Mouse (Mus musculus) forelimb bud, embryonic 11.5 days (tissue): ENCODE results near the gene Sigirr.

ENCODE experiments used
- DNase-seq: peaks from one replicate; pipeline ENCODE4 v3.0.0-alpha.2; 2012; ENCODE audit warnings: low read depth, low spot score

Gene Sigirr

DNA sequence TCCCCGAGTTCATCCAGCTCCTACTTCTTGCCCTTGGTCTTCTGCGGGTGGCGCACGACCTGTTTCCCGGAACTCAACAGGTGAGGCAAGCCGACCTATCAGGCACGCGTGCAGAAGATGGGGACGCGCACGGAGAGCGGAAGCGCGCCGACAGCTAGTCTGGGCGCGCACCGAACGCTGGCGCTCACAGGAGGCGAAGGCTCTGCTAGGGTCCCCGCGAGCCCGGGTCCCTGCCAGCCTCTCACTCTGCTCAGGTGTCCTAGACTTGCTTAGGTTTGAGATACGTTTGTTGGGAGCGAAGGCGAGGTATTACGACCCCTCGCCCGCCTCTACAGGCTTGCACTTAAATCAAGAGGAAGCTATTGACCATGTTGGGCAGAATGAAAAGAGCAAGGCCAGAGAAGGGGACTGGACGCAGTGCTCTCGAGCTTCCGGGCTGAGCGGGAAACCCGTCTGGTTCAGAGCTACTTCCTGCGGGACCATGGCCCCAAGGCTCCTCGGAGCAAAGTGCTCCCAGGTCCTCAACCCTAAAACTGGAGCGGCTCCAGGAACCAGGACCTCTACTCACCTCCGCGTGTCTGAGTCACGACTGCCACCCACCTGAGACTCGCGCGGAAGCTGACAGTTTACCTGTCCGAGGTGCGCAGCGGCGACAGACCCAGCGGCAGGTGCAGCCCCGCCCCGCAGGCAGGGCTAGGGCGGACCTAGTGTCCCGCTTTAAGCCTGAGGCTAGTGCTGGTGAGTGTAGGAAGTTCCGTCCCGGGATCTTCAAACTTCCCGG is at the start of gene Sigirr:
TSS of gene Sigirr (minus strand) at position 662 of the 781 bp plus-strand sequence.
- DNase-seq, result no peak

DNA sequence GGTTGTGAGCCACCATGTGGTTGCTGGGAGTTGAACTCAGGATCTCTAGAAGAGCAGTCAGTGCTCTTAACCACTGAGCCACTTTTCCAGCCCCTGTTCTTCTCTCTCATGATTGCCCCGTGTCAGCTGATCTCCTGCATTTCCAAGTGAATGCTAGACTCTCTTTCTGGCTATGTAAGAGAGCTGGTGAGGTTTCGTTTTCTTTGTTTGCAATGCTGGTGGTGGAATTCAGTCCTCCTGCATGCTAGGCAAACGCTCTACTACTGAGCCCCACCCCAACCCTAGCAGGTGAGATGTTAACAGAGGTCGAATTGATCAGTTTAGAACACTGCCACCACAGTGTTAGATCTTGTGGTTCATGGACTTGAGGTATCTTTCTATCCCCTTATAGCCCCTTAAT is 48.3 kb upstream of the Sigirr start:
- no peak for DNase-seq

DNA sequence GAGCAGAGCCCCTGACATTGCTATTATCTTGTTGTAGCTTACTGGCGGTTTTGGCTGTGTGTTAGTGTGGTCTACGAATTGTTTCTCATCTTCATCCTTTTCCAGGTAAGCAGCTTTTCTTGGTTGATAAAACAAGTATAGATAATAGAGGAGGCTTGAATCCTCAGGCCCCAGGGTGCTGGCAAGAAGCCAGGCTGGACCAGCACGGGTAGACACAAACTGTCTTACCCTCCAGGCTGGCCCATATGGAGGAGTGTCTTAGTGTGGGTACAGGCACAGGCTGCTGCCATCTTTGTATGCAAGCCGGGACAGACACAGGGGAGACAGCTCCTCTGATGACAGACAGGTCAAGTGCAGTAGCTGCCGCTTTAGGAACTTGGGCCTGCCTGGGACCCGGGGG is 46.7 kb upstream of the Sigirr start:
- no peak for DNase-seq

DNA sequence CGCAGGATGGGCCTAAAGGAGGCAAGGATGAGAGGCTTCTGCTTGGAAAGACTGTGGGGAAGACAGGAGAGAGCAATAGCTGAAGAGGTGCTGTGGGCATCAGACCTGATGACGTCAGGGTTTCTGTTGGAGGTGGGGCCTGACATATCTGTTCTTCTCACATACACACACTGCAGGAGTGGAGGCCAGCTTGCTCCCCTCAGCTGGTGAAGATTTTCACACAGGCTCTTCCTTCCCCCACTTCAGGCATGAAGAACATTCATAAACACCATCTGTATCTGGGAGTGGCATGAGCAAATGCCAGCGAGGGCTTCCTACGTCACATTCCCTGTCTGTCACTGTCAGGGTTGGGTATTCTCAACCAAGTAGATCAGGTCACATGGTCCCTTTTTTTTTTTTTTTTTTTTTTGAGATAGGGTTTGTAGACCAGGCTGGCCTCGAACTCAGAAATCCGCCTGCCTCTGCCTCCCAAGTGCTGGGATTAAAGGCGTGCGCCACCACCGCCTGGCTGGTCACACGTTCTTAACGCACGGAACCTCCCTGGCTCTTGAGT is 45.7 kb upstream of the Sigirr start:
- no peak for DNase-seq

DNA sequence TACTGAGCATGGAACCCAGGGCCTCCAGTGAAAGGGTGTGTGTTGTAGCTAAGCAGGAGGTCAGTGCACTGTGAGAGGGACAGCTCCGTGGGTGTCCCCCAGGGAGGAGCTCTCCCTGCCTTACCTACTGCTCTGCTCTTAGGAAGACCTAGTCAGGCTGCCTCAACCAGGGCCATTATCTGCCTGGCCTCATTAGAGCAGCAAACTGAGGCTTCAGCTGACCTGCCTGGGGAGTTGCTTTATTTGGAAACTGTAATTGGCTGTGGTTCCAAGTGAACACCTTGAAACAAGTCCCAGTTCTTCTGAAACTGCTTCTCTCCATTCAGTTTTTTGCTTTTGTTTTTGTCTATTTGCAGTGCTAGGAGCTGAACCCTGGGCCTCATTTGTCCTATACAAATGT is 45.0 kb upstream of the Sigirr start:
- no peak for DNase-seq

DNA sequence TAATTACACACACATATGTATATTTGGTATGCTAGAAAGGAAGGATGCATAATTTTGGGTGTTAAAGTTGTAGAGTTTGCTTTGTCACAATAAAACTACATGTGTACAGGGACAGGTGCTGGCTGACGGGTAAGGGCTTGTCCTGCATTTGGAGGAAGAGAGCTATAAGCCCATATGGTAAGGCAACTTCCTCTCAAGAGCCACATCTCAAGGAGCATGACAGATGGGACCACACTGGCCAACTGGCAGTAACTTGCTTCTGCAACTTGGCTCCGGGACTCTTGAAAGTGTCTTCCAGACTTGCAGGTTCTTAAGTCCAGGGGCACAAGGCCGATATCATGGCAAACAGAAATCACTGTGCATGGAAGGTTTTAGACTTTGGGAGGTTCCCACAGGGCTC is 44.3 kb upstream of the Sigirr start:
- DNase-seq, result no peak

DNA sequence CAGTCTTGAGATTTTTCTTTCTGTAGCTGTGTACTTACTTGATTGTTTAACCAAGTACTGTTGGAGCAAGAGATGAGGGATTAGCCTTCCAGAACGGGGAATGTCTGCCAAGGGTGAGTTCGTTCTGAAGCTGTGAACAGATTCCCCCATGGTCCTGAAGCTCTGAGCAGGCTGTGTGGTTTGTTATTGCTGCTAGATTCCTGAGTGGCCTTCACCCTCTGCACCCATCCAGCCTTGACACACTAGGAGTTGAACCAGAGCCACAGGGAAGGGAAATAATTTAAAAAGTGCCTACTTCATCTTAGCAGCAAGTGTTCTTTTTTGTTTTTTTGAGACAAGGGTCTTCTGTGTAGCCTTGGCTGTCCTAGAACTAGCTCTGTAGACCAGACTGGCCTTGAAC is 43.5 kb upstream of the Sigirr start:
- no peak for DNase-seq

DNA sequence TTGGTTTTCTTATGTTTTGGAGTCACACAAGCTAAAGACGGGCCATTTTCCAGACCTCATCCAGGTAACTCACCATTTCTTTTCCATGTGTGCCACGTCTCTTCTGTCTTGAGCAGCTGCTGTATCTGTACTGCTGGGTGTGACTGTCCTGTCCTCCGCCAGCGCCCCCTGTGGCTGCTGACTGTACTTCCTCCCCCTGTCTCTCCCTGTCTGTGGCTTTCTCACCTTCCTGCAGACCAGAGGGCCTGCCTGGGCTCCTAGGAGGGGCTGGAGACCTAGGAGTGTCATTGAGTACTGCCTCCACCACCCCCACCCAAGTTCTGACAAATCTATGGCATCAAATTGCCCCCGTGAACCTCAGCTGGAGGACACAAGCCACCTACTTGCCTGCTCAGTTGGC is 42.7 kb upstream of the Sigirr start:
- no peak for DNase-seq

DNA sequence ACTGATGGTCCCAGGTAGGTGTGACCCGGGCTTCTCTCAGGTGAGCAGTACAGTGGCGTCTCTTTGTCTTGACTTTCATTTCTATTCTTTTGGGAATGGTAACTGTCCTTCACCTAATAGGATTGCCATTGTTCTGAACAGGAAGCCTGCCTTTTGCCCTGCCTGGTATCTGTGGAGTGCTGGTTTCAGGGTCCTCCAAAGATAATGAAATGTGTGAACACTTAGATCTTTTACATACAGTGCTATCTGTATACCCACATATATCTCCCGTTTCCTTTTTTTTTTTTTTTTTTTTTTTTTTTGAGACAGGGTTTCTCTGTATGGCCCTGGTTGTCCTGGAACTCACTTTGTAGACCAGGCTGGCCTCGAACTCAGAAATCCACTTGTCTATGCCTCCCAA is 41.0 kb upstream of the Sigirr start:
- no peak for DNase-seq

DNA sequence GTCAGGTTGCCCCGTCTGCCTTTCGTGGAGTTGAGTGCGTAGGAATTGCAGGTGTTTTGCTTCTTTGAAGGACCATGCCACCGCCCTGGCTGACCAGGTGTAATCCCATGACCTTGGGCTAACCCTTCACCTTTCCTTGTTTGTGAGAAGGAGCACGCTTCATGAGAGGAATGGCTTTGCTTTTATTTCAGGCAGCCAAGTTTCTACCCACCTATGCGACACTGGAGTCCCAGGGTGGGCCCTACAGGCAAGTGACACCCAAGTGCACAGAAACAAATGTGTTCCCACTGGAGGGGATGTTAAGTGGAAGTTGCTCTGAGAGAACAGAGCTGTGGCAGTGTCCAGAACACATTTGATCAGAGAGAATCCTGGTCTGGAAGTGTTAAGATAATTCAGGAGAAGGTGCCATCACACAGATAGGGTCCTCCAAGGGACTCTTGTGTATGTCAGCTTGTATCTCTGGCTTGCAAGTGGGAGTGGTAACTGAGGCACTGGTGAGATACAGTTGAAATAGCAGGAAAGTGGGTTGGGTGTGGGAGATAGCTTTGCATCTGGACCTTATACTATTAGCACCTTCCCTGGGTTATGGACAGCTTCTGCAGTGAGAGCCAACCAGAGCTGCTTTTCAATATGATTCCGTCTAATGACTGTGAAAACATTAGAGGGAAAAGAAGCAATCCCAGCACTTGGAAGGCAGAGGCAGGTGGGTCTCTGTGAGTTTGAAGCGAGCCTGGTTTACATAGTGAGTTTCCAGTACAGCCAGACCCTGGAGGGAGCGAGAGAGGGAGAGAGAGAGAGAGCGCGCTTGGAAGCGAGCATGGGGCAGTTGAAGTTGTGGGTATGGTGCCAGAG is 31.8 kb upstream of the Sigirr start:
- no peak for DNase-seq

DNA sequence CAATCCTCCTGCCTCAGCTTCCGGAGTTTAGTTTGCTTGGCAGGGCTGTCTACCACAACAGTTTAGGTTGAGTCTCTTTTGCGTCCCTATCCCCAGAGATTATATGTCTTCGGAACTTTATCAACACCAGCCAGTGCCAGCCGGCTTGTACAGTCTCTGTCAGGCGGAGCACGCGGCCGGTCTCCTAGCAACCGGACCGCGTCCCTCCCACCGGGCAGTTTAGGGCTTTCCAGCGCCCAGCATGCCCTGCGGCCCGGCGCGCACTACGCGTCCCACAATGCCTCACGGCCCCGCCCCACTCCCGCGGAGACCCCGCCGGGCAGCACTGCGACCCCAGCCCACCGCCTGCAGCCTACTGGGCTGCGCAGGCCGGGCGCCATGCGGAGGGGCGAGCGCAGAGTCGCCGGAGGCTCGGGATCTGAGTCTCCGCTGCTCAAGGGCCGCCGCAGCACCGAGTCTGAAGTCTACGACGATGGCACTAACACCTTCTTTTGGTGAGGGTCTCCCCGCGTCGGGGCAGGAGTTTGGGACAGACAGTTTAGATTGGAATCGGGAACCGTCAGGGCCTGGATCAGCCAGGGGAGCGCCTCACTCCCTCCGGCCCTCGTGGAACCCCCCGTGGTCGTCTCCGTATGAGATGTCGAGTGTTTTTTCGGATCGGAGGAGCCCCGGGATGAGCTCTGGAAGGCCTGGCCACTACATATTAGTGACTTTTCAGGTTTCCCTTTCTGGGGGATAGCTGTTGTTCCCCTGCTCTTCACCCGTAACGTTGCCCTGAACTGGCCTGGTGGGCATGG is 30.9 kb upstream of the Sigirr start:
- DNase-seq, result peak; percentile 92

DNA sequence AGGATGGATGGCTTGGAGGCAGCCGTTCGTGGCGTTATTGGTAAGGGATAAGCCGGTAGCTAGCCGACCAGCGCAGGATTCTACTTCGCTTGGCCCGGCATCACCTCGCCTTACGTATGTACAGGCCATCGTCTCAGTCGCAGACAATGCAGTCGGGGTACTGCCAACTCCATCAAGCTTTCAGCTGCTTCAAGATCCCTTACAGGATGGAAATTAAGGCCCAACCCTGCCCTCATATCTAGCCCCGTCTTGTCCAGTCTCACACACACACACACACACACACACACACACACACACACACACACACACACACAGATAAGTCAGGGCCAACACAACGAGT is 23.1 kb upstream of the Sigirr start:
- no peak for DNase-seq

DNA sequence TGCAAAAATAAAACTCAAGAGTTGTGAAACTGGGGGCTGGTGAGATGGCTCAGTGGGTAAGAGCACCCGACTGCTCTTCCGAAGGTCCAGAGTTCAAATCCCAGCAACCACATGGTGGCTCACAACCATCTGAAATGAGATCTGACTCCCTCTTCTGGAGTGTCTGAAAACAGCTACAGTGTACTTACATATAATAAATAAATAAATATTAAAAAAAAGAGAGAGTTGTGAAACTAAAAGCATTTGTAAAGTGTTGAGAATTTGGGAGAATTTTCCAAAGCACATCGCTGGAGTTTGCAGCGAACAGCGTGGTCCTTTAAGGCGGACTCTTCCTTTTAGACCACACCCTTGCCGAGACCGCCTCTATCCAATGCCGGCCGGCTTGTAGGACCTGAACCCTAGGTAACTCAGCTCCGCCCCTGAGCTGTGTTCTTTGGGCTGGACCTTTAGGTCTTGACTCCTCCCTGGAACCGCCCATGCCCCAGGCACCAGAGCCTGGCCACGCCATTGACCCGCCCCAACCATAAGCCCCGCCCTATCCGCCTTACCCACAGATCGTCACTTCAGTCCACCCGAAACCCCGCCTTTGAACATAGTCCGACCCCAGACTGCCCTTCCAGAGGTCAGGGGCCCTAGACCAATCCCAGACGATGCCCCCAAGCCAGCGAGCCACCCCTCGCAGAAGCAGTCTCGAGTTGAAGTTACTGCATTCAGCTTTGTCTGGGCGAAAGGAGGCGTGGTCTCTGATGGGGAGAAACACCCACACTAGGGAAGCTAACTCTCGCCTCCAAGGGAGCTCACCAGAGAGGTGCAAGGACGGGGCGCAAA is 22.5 kb upstream of the Sigirr start:
- peak; percentile 97 for DNase-seq

DNA sequence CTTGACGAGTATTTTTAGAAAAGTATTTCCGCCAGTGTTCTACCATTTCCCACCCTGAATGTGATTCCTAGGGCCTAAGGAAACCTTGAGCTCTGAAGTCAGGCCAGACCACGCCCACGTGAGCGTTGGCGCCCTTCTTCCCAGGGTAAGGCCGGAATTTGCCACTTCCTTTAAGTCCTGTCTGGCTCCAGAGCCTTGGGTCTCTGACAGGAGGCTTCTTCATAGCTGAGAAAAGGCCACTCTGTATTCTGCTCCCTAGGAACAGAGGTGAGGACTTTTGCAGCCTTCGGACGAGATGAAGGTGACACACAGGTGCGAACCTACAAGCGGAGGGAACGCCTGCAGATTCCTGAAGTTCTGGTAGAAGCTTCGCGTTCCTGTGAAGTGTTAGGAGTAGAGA is 21.9 kb upstream of the Sigirr start, which contains the start of gene Ptdss2:
TSS of gene Ptdss2 (plus strand) at position 138 of the 400 bp plus-strand sequence.
- no peak for DNase-seq

DNA sequence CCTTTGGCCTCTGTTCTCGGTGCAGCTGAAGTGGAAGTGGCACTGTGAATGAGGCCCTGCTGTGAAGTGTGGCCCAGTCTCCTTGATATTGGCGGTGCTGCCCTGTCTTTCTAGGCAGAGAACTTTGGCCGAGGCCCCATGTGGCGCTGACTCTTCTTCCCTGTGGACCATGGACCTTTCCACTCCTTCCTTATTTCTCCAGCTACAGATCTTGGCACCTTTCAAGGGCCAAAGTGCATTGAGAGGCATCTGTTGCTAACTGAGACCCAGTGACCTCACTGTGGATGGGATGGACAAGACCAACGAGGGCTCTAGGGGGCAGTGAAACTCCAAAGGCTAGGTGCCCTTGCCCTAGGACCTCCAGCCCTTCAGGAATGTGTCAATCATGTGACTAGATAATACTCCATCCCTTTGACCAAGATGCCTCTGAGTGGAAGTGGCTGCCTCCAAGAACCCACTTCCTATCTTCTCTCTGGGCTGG is 20.7 kb upstream of the Sigirr start:
- no peak for DNase-seq

DNA sequence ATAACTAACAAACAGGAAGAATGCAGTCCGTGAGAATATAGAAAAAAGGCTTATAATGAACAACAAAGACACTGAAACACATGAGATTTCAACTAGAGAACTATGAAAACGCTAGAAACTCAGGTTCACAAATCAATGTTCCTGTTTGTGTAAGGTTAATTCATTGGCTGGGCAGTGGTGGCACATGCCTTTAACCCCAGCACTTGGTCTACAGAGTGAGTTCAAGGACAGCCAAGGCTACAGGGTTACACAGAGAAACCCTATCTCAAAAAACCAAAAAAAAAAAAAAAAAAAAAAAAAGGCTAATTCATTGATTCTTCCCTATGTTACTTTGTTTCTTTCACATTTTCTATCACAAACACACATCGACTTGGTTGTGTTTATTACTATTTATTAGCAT is 20.2 kb upstream of the Sigirr start:
- DNase-seq, result no peak

DNA sequence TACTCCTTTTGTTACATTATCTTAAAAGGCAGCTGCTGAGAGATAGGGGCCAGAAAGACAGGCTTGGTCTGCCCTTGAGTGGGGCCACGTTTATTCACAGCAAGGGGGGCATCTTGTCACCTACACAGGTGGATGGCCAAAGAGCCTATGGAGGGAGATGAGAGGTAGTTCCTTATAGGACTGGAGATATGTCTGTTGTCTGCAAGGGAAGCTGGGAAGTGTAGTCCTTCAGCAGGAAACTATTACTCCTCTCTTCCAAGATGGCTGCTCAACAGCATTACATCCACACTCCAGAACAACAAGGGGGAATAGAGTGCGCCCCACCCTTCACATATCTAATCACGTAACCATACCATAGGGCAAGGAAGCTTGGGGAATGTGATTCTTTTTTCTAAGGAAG is 19.1 kb upstream of the Sigirr start:
- no peak for DNase-seq

DNA sequence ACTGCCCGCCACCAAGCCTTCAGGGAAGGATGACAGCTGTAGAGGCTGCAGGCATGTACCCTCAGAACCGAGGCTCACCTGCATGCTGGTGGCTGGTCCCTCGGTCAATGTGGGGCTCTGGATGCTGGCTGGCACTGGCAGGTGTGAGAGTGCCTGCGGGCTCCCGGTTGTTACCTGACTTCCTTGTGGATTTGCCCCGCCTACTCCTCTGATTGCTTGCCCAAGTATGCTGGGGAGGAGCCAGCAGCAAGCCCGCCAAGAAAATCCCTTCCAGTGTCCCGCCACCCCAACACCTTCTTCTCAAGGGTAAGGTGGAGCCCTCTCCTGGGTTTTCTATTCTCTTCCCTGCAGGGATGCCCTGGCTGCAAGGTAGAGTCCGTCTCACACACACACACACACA is 17.3 kb upstream of the Sigirr start, which contains the start of gene Ano9:
TSS of gene Ano9 (minus strand) at position 171 of the 400 bp plus-strand sequence.
- DNase-seq, result no peak

DNA sequence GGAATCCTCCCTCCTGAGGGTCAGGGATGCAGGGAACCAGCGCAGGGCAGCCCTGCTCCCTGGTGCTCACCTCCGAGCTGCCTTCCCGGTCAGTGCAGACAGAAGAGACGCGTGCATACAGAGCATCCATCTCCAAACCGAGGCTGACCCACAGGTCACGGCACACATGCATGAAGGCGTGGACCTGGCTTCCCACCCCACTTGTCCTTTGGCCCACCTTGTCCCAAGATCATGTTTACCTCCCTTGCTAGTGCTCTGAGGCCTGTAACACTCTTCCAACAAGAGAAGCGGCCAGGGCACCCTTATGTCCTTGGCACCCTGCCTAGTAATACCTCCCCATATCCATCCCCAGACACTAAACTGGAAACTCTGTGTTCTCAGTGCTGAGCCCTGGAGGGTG is 15.5 kb upstream of the Sigirr start:
- no peak for DNase-seq

DNA sequence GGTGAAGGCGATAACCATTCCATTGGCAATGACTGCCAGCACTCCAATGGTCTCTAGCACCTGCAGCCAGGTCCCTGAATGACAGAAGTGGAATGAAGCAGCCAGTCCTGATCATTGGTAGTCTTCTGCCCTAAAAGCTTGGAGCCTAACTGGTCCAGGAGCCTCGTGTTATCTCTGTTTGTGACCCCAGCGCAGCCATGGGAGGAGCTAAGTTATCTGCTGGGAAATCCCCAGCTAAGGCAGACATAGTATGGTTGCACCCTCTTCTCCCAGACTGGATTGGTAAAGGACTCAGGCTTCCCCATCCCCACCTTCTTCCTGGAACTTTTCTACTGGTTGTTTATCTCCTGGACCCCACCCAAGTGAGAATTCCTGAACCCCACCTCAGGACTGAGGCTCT is 2.8 kb upstream of the Sigirr start:
- no peak for DNase-seq

DNA sequence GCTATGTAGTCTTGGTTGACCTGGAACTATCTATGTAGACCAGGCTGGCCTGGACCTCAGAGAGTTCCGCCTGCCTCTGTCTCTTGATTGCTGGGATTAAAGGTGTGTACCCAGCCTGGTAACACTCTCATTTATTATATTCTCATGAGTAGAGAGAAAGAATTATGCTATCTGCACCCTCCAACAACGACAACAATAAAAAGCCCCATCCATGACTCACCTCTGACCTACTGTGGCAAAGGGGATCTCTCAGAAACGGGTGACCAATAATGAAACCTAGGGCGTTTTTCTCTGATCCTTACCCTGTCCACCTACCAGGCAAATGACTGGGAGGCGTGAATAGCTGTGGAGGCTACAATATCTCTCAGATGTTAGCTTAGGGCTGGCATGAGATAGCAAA is 3.2 kb downstream of the Sigirr start:
- DNase-seq, result no peak
